Mouse (Mus musculus) midbrain, embryonic 12.5 days (tissue): ENCODE measurements around the gene Gm27029. TPM values are rescaled to one million over a fixed set of nuclear protein-coding genes. Genes with fewer than 3 reads are reported as not detected.
A peak's percentile ranks its signal among the peaks of the same experiment; 100 is the strongest.

ENCODE experiments used
- ATAC-seq: fragments of 200-750 bp; cut with Nextera tagmentation; 2 replicates; pipeline ENCODE4 v1.8.0; 2017; ENCODE audit warnings: low read depth, moderate TSS enrichment, moderate library complexity; ENCODE audit not compliant: low FRiP score
- H3K27ac ChIP-seq: fragments of 300-500 bp; sonication (generic); replicated peaks from 2 replicates; pipeline ENCODE4 v1.5.1; 2016; ENCODE audit warnings: mild to moderate bottlenecking
- H3K27me3 ChIP-seq: fragments of 300-500 bp; sonication (generic); 2 replicates; pipeline ENCODE4 v1.6.1; 2016; ENCODE audit warnings: mild to moderate bottlenecking
- H3K36me3 ChIP-seq: fragments of 300-500 bp; sonication (generic); 2 replicates; pipeline ENCODE4 v1.6.1; 2016
- H3K4me1 ChIP-seq: fragments of 300-500 bp; sonication (generic); 2 replicates; pipeline ENCODE4 v1.6.1; 2016
- H3K4me2 ChIP-seq: fragments of 300-500 bp; sonication (generic); replicated peaks from 2 replicates; pipeline ENCODE4 v1.6.1; 2016; ENCODE audit warnings: mild to moderate bottlenecking, moderate library complexity
- H3K4me3 ChIP-seq: fragments of 300-500 bp; sonication (generic); 2 replicates; pipeline ENCODE4 v1.5.1; 2016; ENCODE audit warnings: mild to moderate bottlenecking
- H3K9ac ChIP-seq: fragments of 300-500 bp; sonication (generic); replicated peaks from 2 replicates; pipeline ENCODE4 v1.6.1; 2016; ENCODE audit warnings: mild to moderate bottlenecking, moderate library complexity
- H3K9me3 ChIP-seq: fragments of 300-500 bp; sonication (generic); 2 replicates; pipeline ENCODE4 v1.6.1; 2016; ENCODE audit warnings: mild to moderate bottlenecking
- WGBS: fragments of 180-500 bp; shearing (Covaris S2); methylation state at CpG from one replicate; pipeline ENCODE4 v1.1.7; 2016; 5-methylcytosine and 5-hydroxymethylcytosine counted together
- polyA plus RNA-seq: library from polyadenylated mRNA; unstranded; fragments of >200 nt; fragmentation: Nextera tagmentation; extraction: Ambion mirVana; gene quantifications from 2 replicates; pipeline ENCODE4 v1.2.1, GENCODE M21; 2016

Gene Gm27029
- polyA plus RNA-seq, 1 experiment from 2014 or later, result 7.8 TPM

DNA sequence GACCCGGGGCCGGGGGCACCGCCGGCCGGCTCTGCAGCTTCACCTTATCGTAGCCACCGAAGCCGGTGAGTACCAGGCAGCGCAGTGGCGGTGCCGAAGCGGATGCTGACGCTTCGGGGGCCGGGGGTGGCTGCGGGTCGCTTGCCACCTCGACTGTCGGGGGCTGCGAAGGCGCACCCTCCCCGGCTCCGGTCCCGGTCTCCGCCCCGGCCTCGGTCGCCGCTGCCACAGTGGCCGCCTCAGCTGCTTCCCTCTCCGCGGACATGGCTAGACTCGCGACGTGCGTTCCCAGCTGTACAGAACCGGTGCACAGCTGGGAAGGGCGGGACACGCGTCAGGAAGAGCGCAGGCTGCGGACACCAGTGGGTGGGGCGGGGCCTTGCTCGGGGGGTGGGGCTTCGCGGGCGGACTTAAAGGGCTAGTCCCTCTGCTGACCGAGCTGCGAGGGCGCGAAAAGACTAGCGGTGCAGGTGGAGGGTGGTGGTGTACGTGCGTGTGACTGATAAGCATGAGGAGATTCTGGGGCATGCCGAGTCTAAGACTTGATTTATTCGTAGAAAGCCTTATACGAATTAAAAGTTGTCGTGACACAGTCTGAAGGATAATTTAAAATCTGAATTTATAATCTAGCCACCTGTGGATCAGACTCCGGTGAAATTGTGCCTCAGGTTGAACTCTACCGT lies 41.4 kb upstream of the Gm27029 start, which contains the start of gene Vat1:
TSS of gene Vat1 (minus strand) at position 362 of the 683 bp plus-strand sequence.
- Histone ChIP-seq H3K9ac (peak within 1 kb of the TSS; percentile 81), H3K9me3 (no peaks in the 10 kb centered on the region), H3K27ac (peak within 1 kb of the TSS; percentile 87), H3K27me3 (peaks cover 3% of the 10 kb centered on the region; the same call in 1 of the 2 replicates), H3K36me3 (peaks cover 19% of the 10 kb centered on the region), H3K4me1 (peaks cover 67% of the 10 kb centered on the region), H3K4me2 (peak within 1 kb of the TSS; percentile 79), H3K4me3 (peak within 1 kb of the TSS; percentile 78)
- 2% methylated on average over 51 of the region's 60 CpGs for WGBS
- ATAC-seq, result peak; percentile 61

GRCm38 (mm10) chr11:101465101-101465868 lies 40.7 kb upstream of the Gm27029 start:
- under 1% methylated on average over 51 of the region's 51 CpGs for WGBS
- peak overlapping the region; percentile 87 for H3K27ac ChIP-seq
- H3K9ac ChIP-seq, result peak overlapping the region; percentile 81
- peaks cover 21% of the 10 kb centered on the region for H3K36me3 ChIP-seq
- peaks cover 3% of the 10 kb centered on the region; the same call in 1 of the 2 replicates for H3K27me3 ChIP-seq
- peak overlapping the region; percentile 79 for H3K4me2 ChIP-seq
- H3K4me1 ChIP-seq, result peaks cover 60% of the 10 kb centered on the region
- peak overlapping the region; percentile 75 for H3K4me3 ChIP-seq
- no peaks in the 10 kb centered on the region for H3K9me3 ChIP-seq
- ATAC-seq, result peak; percentile 24

DNA sequence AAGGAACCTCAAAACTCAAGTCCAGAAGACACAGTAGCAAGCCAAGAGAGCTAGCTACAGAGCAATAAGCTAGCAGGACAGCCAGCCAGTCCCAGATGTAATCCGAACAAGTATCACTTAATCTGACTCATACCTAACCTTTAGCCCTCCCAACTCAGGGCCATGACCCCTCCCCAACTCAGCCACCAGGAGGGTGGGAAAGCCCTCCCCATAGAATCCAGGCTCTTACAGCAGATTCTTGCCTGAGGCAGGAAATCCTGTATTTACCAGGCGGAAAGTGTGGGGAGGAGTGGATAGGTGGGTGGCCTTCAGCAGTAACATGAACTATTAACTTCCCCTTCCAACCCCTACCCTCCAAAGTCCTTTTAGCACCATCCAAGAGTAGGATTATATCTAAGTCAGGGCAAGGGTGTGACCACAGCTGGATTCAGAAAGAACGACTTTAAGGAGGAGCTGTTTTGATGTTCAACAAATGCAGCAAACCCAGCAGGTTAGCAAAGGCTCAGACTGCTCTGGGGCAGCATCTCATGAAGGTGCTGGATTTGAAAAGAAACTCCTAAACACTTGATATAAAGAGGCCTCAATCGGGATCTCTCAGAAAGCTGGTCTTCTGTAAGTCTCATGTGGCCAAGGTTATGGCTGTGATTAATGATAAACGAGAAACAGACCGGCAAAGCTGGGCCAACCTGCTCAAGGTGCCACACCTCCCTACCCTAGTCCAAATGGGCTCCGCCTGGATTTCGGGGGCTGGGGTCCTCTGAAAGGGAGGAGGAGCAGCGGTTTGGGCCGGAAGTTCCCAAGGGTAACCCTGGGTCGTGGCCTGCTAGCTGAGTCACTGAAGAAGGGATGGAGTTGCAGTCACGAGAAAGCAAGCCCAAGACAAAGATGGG lies 39.9 kb upstream of the Gm27029 start, which contains the start of gene Rnd2:
TSS of gene Rnd2 (plus strand) at position 789 of the 890 bp plus-strand sequence.
- ATAC-seq, result no peak
- H3K4me1 ChIP-seq, result peaks cover 54% of the 10 kb centered on the region
- 13% methylated on average over 12 of the region's 12 CpGs for WGBS

GRCm38 (mm10) chr11:101462583-101463440 lies 38.2 kb upstream of the Gm27029 start:
- Histone ChIP-seq H3K27me3 (peaks cover 3% of the 10 kb centered on the region; the same call in 1 of the 2 replicates), H3K4me2 (peak overlapping the region; percentile 79), H3K9me3 (no peaks in the 10 kb centered on the region), H3K36me3 (peaks cover 45% of the 10 kb centered on the region), H3K4me3 (peak overlapping the region; percentile 75), H3K27ac (peak overlapping the region; percentile 87), H3K4me1 (peaks cover 48% of the 10 kb centered on the region), H3K9ac (peak overlapping the region; percentile 37; the same call in 1 of the 2 replicates)
- peak; percentile 64; the same call in 1 of the 2 replicates for ATAC-seq
- 32% methylated on average over 13 of the region's 13 CpGs for WGBS

More for the DNA sequence above, 39.9 kb upstream of the Gm27029 start, which contains the start of gene Rnd2:
- Histone ChIP-seq H3K27ac (peak within 1 kb of the TSS; percentile 87), H3K36me3 (peaks cover 29% of the 10 kb centered on the region), H3K9ac (peak within 1 kb of the TSS; percentile 81), H3K9me3 (no peaks in the 10 kb centered on the region), H3K27me3 (peaks cover 3% of the 10 kb centered on the region; the same call in 1 of the 2 replicates), H3K4me2 (peak within 1 kb of the TSS; percentile 79), H3K4me3 (peak within 1 kb of the TSS; percentile 75)

DNA sequence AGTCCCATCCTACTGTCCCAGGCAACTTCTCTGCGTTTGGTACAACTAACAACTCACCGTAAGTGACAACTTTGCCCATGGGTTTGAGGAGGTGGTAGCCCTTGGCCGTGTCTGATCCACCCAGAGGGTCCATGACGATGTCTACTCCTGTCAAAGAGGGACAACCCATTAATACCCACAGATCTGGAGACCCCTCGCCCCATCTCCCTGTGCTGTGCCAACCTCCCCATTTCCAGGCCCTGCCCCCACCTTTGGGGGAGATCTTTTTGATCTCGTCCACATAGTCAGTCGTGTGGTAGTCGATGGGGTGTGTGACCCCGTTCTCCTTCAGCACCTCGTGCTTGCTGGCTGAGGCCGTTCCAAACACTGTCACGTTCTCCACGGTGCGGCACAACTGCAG lies 37.5 kb upstream of the Gm27029 start:
- 72% methylated on average over 14 of the region's 14 CpGs for WGBS
- Histone ChIP-seq H3K36me3 (peaks cover 49% of the 10 kb centered on the region), H3K27me3 (peaks cover 3% of the 10 kb centered on the region; the same call in 1 of the 2 replicates), H3K9ac (no peak overlapping the region), H3K9me3 (no peaks in the 10 kb centered on the region), H3K4me1 (peaks cover 45% of the 10 kb centered on the region), H3K27ac (peak overlapping the region; percentile 87), H3K4me3 (0 out of 2 replicates have a peak overlapping the region, but pooled peaks have one; percentile 7), H3K4me2 (peak overlapping the region; percentile 79)
- no peak; the same call in 1 of the 2 replicates for ATAC-seq

DNA sequence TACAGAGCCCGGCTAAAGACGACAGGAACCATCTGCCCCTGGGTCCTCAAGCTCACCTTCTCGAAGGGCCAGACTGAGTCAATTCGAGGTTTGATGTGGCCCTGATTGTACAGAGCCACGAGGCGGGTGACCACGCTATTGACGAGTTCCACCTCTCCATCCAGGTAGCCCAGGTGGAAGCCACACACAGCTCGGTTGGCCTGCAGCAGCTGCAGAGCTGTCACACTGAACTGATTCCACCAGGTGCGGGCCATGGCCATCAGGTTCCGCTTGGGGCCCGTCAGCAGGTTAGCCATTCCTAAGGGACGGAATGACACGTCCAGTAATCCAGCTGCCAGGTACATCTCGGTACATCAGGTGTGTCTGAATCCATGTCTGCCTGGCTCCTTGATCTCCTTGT lies 35.7 kb upstream of the Gm27029 start:
- 88% methylated on average over 15 of the region's 15 CpGs for WGBS
- H3K9me3 ChIP-seq, result no peaks in the 10 kb centered on the region
- no peak overlapping the region for H3K9ac ChIP-seq
- H3K27me3 ChIP-seq, result no peaks in the 10 kb centered on the region
- H3K36me3 ChIP-seq, result peaks cover 49% of the 10 kb centered on the region
- no peak overlapping the region for H3K27ac ChIP-seq
- no peak overlapping the region for H3K4me3 ChIP-seq
- no peak overlapping the region for H3K4me2 ChIP-seq
- peaks cover 36% of the 10 kb centered on the region for H3K4me1 ChIP-seq
- no peak for ATAC-seq

- H3K4me1 ChIP-seq, result peaks cover 36% of the 10 kb centered on the region
- 50% methylated on average over 6 of the region's 6 CpGs for WGBS
These were observed 35.1 kb upstream of the Gm27029 start for GRCm38 (mm10) chr11:101459716-101460115.

GRCm38 (mm10) chr11:101458217-101458616 lies 33.6 kb upstream of the Gm27029 start:
- 85% methylated on average over 12 of the region's 12 CpGs for WGBS
- peaks cover 25% of the 10 kb centered on the region for H3K4me1 ChIP-seq
- H3K27me3 ChIP-seq, result no peaks in the 10 kb centered on the region
- H3K9ac ChIP-seq, result no peak overlapping the region
- H3K4me3 ChIP-seq, result no peak overlapping the region
- H3K4me2 ChIP-seq, result no peak overlapping the region
- no peaks in the 10 kb centered on the region for H3K9me3 ChIP-seq
- H3K36me3 ChIP-seq, result peaks cover 49% of the 10 kb centered on the region
- peak overlapping the region; percentile 25; the same call in 1 of the 2 replicates for H3K27ac ChIP-seq
- ATAC-seq, result no peak

More at GRCm38 (mm10) chr11:101459716-101460115, 35.1 kb upstream of the Gm27029 start:
- Histone ChIP-seq H3K27ac (no peak overlapping the region), H3K36me3 (peaks cover 49% of the 10 kb centered on the region), H3K9ac (no peak overlapping the region; the same call in 1 of the 2 replicates), H3K9me3 (no peaks in the 10 kb centered on the region), H3K4me3 (no peak overlapping the region), H3K27me3 (no peaks in the 10 kb centered on the region), H3K4me2 (no peak overlapping the region)
- no peak for ATAC-seq

DNA sequence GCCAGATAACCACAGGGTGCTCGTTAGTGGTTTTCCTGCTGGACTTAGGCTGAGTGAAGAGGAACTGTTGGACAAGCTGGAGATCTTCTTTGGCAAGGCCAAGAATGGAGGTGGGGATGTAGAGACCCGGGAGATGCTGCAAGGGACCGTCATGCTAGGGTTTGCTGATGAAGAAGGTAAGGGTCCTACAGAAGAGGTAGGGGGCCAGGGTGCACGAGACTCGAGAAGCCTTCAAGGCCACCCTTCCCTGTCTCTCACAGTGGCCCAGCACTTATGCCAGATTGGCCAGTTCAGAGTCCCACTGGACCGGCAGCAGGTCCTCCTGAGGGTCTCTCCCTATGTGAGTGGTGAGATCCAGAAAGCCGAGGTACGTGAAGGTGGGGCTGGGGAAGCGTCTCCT lies 33.0 kb upstream of the Gm27029 start:
- Histone ChIP-seq H3K4me1 (peaks cover 20% of the 10 kb centered on the region), H3K9ac (no peak overlapping the region), H3K4me2 (no peak overlapping the region), H3K9me3 (no peaks in the 10 kb centered on the region), H3K36me3 (peaks cover 49% of the 10 kb centered on the region), H3K27me3 (no peaks in the 10 kb centered on the region), H3K27ac (no peak overlapping the region), H3K4me3 (no peak overlapping the region)
- ATAC-seq, result no peak
- WGBS, result 93% methylated on average over 9 of the region's 9 CpGs

GRCm38 (mm10) chr11:101455627-101456026 lies 31.0 kb upstream of the Gm27029 start:
- H3K9ac ChIP-seq, result no peak overlapping the region
- peaks cover 32% of the 10 kb centered on the region for H3K36me3 ChIP-seq
- H3K4me3 ChIP-seq, result no peak overlapping the region
- H3K4me2 ChIP-seq, result no peak overlapping the region
- H3K4me1 ChIP-seq, result peaks cover 10% of the 10 kb centered on the region
- WGBS, result 89% methylated on average over 7 of the region's 7 CpGs
- H3K27me3 ChIP-seq, result no peaks in the 10 kb centered on the region
- no peaks in the 10 kb centered on the region for H3K9me3 ChIP-seq
- no peak overlapping the region for H3K27ac ChIP-seq
- no peak for ATAC-seq
